Mouse (Mus musculus) MEL (cell line): ENCODE data around the gene Eif2ak1.

Experiments
- CTCF ChIP-seq, 3 experiments: IDR thresholded peaks in 2 of 3; conservative IDR thresholded peaks in 1 of 3; 2 replicates each; pipeline ENCODE4 v1.5.1; 2011 to 2012; ENCODE audit warnings: low read length in 3 of 3, low read depth in 2 of 3, mild to moderate bottlenecking in 2 of 3, improper control_type of control experiment in 1 of 3, inconsistent platforms in 1 of 3, mixed read lengths in 1 of 3, moderate library complexity in 1 of 3; ENCODE audit not compliant: control insufficient read depth in 1 of 3, insufficient read depth in 1 of 3, poor library complexity in 1 of 3, severe bottlenecking in 1 of 3
- E2F4 ChIP-seq: IDR thresholded peaks from 2 replicates; pipeline ENCODE4 v1.6.1; 2011; ENCODE audit warnings: low read depth, low read length, improper control_type of control experiment, borderline replicate concordance
- GABPA ChIP-seq: IDR thresholded peaks from 2 replicates; pipeline ENCODE4 v1.6.1; 2012; ENCODE audit warnings: low read depth, mild to moderate bottlenecking, inconsistent platforms, low read length, improper control_type of control experiment, moderate library complexity
- POLR2A ChIP-seq, 2 experiments: IDR thresholded peaks; 2 replicates each; pipeline ENCODE4 v1.6.1; 2011 to 2012; ENCODE audit warnings: low read length in 2 of 2, mild to moderate bottlenecking in 2 of 2, control low read depth in 1 of 2, improper control_type of control experiment in 1 of 2, low read depth in 1 of 2, moderate library complexity in 1 of 2; ENCODE audit not compliant: control insufficient read depth in 1 of 2, insufficient read depth in 1 of 2, poor library complexity in 1 of 2
- POLR2AphosphoS2 ChIP-seq: IDR thresholded peaks from 2 replicates; pipeline ENCODE4 v1.6.1; 2011; ENCODE audit warnings: low read length, improper control_type of control experiment
- TCF12 ChIP-seq: IDR thresholded peaks from 2 replicates; pipeline ENCODE4 v1.6.1; 2014; ENCODE audit warnings: low read depth, mild to moderate bottlenecking, inconsistent platforms, low read length, improper control_type of control experiment, moderate library complexity

- TF ChIP-seq POLR2AphosphoS2 (no peak), CTCF (IDR thresholded peaks at IDR 0.05 in 2 of 3, conservative IDR thresholded peaks at IDR 0.05 in 1 of 3; ENCODE audit: control insufficient read depth in 1 of 3, insufficient read depth in 1 of 3, low read depth in 2 of 3, low read length in 3 of 3, poor library complexity in 1 of 3, severe bottlenecking in 1 of 3) (no peak), E2F4 (no peak), GABPA (no peak), POLR2A (IDR thresholded peaks at IDR 0.05; ENCODE audit: control insufficient read depth in 1 of 2, insufficient read depth in 1 of 2, low read depth in 1 of 2, low read length in 2 of 2, poor library complexity in 1 of 2) (no peak), TCF12 (no peak)
Observed at GRCm38 (mm10) chr5:143807268-143807667, 10.3 kb upstream of the Eif2ak1 start.
